Mouse (Mus musculus) midbrain, embryonic 11.5 days (tissue): Measurements from ENCODE around the gene Nxf7. TPM values are rescaled to one million over a fixed set of nuclear protein-coding genes. Genes with fewer than 3 reads are reported as not detected.
"Not testable (repeated sequence)": the region's sequence is repeated elsewhere in the genome, so short reads cannot be mapped to it uniquely, and the experiment has no call there.

ENCODE experiments used
- ATAC-seq: fragments of 200-750 bp; cut with Nextera tagmentation; 2 replicates; pipeline ENCODE4 v1.8.0; 2017; ENCODE audit warnings: moderate TSS enrichment, moderate library complexity; ENCODE audit not compliant: low FRiP score
- DNase-seq: peaks from one replicate; pipeline ENCODE4 v3.0.0; 2015; ENCODE audit warnings: low spot score; ENCODE audit errors: missing footprints
- H3K27ac ChIP-seq: fragments of 300-500 bp; sonication (generic); 2 replicates; pipeline ENCODE4 v1.5.1; 2014; ENCODE audit warnings: low read depth, low read length
- H3K27me3 ChIP-seq: fragments of 300-500 bp; sonication (generic); 2 replicates; pipeline ENCODE4 v1.6.1; 2014; ENCODE audit warnings: mild to moderate bottlenecking, low read length, moderate library complexity, mixed read lengths; ENCODE audit not compliant: control insufficient read depth, insufficient read depth
- H3K36me3 ChIP-seq: fragments of 300-500 bp; sonication (generic); 2 replicates; pipeline ENCODE4 v1.6.1; 2014; ENCODE audit warnings: mild to moderate bottlenecking, low read length, moderate library complexity, mixed read lengths; ENCODE audit not compliant: control insufficient read depth, insufficient read depth
- H3K4me1 ChIP-seq: fragments of 300-500 bp; sonication (generic); 2 replicates; pipeline ENCODE4 v1.6.1; 2014; ENCODE audit warnings: low read length; ENCODE audit not compliant: control insufficient read depth, insufficient read depth
- H3K4me2 ChIP-seq: fragments of 300-500 bp; sonication (generic); 2 replicates; pipeline ENCODE4 v1.6.1; 2014; ENCODE audit warnings: mild to moderate bottlenecking, moderate library complexity
- H3K4me3 ChIP-seq: fragments of 300-500 bp; sonication (generic); 2 replicates; pipeline ENCODE4 v1.5.1; 2014; ENCODE audit warnings: low read depth, low read length
- H3K9ac ChIP-seq: fragments of 300-500 bp; sonication (generic); 2 replicates; pipeline ENCODE4 v1.6.1; 2014; ENCODE audit warnings: low read length
- H3K9me3 ChIP-seq: fragments of 300-500 bp; sonication (generic); 2 replicates; pipeline ENCODE4 v1.6.1; 2016; ENCODE audit warnings: low read length; ENCODE audit not compliant: control insufficient read depth
- WGBS: fragments of 180-500 bp; shearing (Covaris S2); extraction: QIAGEN DNeasy Blood & Tissue Kit; methylation state at CpG from one replicate; pipeline ENCODE4 v1.1.7; 2014; 5-methylcytosine and 5-hydroxymethylcytosine counted together
- polyA plus RNA-seq: library from polyadenylated mRNA; unstranded; fragments of >200 nt; fragmentation: Nextera tagmentation; extraction: Ambion mirVana; gene quantifications from 2 replicates; pipeline ENCODE4 v1.2.1, GENCODE M21; 2014

Gene Nxf7
- polyA plus RNA-seq, 1 experiment from 2014 or later = not detected

DNA sequence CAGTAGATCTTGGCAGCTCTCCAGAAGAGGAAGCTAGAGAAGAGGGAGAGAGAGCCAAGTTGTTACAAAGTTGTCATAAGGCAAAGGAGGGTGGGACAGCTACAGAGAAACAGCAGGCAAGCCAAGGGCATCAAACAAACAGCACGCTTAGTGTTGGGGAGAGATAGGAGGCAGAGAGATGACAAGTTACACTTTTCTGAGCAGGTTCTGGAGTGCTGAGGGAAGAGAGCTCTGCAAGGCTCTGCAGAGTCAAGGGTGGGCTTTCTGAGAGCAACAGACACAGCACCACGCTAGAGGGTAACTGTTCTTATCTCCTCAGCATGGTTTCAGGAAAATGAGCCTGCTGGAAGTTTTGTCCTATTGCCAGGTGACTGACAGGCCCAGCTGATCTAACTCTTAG is 35.7 kb downstream of the Nxf7 start:
- H3K9me3 ChIP-seq = no peaks in the 10 kb centered on the region
- H3K4me1 ChIP-seq = no peaks in the 10 kb centered on the region
- no peak overlapping the region for H3K4me2 ChIP-seq
- no peak overlapping the region for H3K9ac ChIP-seq
- DNase-seq (no peak), ATAC-seq (no peak)
- H3K4me3 ChIP-seq = no peak overlapping the region
- no peaks in the 10 kb centered on the region for H3K36me3 ChIP-seq
- no peak overlapping the region for H3K27ac ChIP-seq
- 53% methylated on average over 2 of the region's 2 CpGs for WGBS
- no peaks in the 10 kb centered on the region for H3K27me3 ChIP-seq

DNA sequence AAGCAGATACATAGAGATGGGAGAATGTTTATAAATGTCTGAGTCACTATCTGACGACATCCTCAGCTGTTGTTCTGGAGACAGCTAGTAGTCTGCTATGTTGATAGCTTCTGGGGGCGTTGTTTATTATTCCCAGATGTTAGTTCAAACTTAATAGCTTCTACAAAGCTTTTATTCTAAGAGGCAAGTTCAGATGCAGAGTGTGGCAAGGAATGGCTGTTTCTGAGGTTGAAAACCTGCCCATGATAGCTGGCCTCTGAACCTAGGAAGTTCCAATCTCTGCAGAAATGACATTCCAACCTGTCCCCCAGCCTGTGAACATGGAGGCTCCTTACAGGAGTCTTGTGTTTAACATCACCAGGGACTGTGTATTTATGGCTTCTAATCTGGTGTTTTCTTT is 36.9 kb downstream of the Nxf7 start:
- not testable (repeated sequence) for DNase-seq, H3K27me3 ChIP-seq, H3K27ac ChIP-seq, ATAC-seq, H3K36me3 ChIP-seq, H3K4me3 ChIP-seq, H3K9ac ChIP-seq, H3K4me1 ChIP-seq, H3K4me2 ChIP-seq, H3K9me3 ChIP-seq
- WGBS = 47% methylated on average over 2 of the region's 2 CpGs

DNA sequence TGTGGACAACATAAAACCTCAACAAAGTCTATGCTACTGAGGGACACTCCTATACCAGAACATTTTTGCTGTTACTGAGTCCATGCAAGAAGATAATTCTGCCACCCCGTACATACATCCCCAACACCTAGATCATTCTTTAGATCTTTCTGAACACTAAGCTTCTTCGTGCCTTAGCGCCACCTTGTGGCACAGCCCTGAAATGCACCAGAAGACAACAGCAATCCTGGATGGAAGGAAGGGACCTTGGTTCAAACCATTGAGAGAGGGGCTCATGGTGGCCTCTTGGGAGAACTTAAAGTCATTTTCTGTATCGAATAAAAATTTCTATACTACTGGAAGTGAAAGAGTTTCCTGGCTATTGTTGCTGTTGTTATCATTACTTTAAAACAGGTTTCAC is 37.6 kb downstream of the Nxf7 start:
- H3K36me3 ChIP-seq, DNase-seq, H3K27me3 ChIP-seq, H3K4me1 ChIP-seq, H3K9me3 ChIP-seq, H3K4me3 ChIP-seq, H3K9ac ChIP-seq, H3K4me2 ChIP-seq, H3K27ac ChIP-seq, ATAC-seq: not testable (repeated sequence)
- WGBS = 14% methylated on average over 3 of the region's 4 CpGs

DNA sequence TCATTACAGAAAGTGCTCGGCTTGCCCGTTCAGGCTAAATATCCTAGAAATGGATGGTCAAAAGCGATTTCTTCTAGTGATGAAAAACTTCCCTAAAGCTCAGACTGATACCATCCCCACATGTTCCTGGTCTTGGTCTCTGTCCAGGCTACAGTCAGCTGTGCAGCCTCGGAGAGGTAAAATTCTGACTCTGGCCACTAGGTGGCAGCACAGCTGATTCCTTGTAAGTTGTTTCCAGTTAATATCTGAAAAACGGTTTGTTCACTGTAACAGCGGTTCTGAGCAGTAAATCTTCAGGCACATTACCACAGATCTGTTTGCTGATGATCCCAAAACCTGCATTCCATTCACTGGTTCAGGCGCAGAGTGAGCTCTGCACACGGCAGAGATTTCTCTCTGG is 38.9 kb downstream of the Nxf7 start:
- not testable (repeated sequence) for H3K9ac ChIP-seq, H3K4me1 ChIP-seq, H3K27me3 ChIP-seq, H3K27ac ChIP-seq, H3K4me2 ChIP-seq, H3K4me3 ChIP-seq, H3K9me3 ChIP-seq, ATAC-seq, H3K36me3 ChIP-seq
- 37% methylated on average over 8 of the region's 8 CpGs for WGBS
- DNase-seq = peak; percentile 83

Other genes starting within 250 kb of the Nxf7 start
- gene Gm5128, start 225.5 kb downstream of the Nxf7 start, polyA plus RNA-seq = not detected in 2 replicates
- not detected in 2 replicates for gene Gm7903, start 164.9 kb downstream of the Nxf7 start, polyA plus RNA-seq
- gene AV320801, start 104.2 kb downstream of the Nxf7 start, polyA plus RNA-seq = not detected in 2 replicates
- not detected in 2 replicates for gene Prame, start 28.9 kb upstream of the Nxf7 start, polyA plus RNA-seq
- not detected in 2 replicates for gene Tcp11x2, start 95.0 kb upstream of the Nxf7 start, polyA plus RNA-seq
- not detected in 2 replicates for gene Tmsb15a, start 126.5 kb upstream of the Nxf7 start, polyA plus RNA-seq
- 9.6 and 10.4 TPM in 2 replicates for gene Armcx5, start 144.0 kb upstream of the Nxf7 start, polyA plus RNA-seq
- 76.7 and 81.4 TPM in 2 replicates for gene Gprasp1, start 144.0 kb upstream of the Nxf7 start, polyA plus RNA-seq
- 67.1 and 79.6 TPM in 2 replicates for gene Bhlhb9, start 198.8 kb upstream of the Nxf7 start, polyA plus RNA-seq
- 38.9 and 48.1 TPM in 2 replicates for gene Gprasp2, start 240.3 kb upstream of the Nxf7 start, polyA plus RNA-seq